Mouse (Mus musculus) stomach, postnatal 0 days (tissue): Measurements from ENCODE around the gene Vps13c.

Source experiments
- CTCF ChIP-seq: IDR thresholded peaks from 2 replicates; pipeline ENCODE4 v1.5.1; 2016; ENCODE audit warnings: antibody characterized with exemption, low read depth, mild to moderate bottlenecking, moderate library complexity
- EP300 ChIP-seq: optimal IDR thresholded peaks from 2 replicates; pipeline ENCODE3; 2016; ENCODE audit warnings: antibody characterized with exemption

GRCm38 (mm10) chr9:67878197-67878769 is 38.1 kb downstream of the Vps13c start:
- 0 out of 2 replicates have a peak, but pooled peaks have one; percentile 9 for TF ChIP-seq CTCF
- TF ChIP-seq EP300: no peak
